Mouse (Mus musculus): ENCODE measurements around the gene Slc24a3.

The Slc24a3 gene

DNA sequence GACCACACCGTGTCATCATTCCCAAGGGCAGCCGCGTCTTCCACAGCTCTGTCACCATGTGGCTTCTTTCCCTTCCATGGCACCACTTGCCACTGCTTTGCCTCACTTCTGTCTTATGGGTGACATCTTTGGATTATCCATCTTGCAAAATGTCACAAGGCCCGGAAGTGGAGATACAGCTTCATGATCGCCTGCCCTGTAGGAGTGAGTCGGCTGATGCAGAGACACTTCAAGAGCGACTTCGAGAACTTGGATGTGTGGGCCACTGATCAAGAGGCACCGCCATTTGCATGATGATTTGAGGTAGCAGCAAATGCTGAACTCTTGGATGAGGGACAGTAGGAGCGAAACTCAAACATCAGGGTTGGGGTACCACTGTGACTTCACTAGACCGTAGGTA lies 46.0 kb downstream of the Slc24a3 start:
- no peak for DNase-seq

- no peak for DNase-seq
These were observed 46.7 kb downstream of the Slc24a3 start for GRCm38 (mm10) chr2:145214086-145214831.

DNA sequence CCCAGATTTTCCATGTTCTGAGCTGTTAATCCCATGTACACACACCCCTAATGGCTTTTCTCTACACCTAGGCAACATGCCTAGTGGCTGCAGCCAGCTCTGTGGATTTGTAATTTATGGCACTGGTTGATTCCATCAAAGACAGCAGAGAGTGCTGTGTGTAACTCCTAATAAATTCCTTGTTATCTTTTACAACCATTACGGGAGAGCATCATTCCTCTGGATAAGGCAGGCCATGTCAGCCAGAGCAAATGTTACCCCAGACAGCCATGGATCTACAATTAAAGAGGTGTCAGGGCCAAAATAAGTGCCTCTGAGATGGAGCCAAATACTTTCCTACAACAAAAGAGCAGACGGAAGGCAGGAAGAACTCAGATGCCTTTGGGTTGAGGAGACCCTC lies 49.0 kb downstream of the Slc24a3 start:
- no peak for DNase-seq

DNA sequence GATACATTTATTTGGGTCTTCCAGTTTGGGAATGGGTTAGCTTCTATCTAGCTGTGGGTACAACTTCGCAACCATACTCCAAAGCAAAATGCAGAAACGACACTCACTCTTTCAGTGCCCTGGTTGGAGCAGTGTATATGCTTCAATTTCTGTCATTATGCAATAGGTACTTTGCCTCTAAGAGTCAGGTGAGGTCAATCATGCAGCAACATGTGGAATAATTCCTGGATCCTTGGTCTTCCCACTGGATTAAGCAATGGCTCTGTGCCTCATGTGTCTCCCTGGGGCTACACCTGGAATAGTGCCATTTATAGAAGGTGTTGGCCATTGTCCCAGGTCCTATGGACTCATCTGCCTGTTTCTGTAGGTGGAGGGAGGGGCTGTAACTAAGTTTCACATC lies 49.9 kb downstream of the Slc24a3 start:
- DNase-seq = no peak

DNA sequence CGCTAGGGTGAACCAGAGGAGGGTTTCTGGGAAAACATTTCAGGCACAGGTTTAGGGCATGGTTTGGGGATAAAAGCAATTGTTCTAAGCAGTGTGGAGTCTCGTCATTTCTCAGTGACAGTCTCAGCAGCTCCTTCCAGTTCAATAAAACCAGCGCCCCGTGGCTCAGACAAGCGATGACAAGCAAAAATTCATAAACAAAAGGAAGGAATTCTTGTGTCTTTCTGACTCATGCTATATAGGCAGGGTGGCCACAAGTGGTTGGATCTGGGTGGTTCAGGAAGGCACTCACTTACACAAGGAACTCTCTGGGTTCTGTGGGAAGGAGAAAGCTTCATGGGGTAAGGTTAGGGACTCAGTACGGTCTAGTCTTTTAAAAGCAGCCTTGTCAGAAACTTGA lies 51.7 kb downstream of the Slc24a3 start:
- DNase-seq = no peak

DNA sequence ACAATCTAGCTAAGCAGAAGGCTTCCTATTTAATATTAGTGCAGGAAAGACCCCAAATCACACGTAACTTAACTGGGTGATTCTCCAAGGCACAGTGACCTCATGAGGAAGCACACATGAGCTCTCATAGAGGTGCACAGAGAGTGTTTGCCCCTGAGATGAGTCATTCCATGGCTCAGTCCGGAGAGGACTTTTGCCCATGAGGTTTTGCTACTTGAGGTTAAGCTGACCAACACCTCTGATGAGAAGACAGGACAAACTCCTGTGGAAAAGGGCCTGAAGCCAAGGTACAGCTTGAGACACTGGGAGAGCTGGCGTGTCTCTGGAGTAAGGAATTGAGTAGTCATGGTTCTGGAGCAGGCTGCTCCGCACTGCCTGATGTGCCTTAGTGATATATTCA lies 56.1 kb downstream of the Slc24a3 start:
- no peak for DNase-seq

GRCm38 (mm10) chr2:145225640-145226039 lies 58.1 kb downstream of the Slc24a3 start:
- no peak for DNase-seq

DNA sequence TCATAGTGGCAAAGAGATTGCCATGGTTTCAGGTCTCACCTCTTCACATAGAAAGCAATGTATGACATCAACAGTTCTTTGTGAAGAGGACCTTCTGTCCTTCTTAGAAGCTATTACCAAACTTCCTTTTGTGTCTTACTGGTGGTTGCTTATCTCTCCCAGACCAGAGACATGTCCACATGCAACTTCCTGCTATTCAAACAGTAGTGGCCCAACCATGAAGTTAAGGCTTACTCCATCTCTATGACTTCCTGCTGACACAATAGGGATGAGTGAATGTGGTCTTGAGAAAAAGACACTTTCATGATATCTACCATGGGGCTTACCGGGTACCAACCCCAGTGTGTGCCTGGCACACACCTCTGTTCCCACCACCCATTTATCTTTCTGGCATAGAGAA lies 58.5 kb downstream of the Slc24a3 start:
- no peak for DNase-seq

DNA sequence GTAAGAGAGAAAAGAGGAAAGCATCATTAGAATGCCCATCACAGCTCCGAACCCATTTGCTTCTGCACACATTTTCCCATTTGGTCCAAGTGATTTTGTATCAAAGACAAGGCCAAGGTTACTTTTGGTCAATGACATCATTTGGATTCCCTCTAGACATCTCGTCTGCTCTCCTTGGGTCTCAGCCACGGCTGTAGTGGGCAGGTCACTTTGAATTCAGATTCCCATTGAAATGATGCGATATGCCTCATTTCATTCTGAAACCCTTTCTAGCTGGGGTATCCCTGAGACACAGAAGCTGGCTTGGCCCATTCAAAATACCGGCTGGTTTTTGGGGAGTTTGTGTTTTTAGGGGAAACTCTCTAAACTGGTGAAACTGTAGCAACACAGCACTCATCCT lies 59.8 kb downstream of the Slc24a3 start:
- no peak for DNase-seq

DNA sequence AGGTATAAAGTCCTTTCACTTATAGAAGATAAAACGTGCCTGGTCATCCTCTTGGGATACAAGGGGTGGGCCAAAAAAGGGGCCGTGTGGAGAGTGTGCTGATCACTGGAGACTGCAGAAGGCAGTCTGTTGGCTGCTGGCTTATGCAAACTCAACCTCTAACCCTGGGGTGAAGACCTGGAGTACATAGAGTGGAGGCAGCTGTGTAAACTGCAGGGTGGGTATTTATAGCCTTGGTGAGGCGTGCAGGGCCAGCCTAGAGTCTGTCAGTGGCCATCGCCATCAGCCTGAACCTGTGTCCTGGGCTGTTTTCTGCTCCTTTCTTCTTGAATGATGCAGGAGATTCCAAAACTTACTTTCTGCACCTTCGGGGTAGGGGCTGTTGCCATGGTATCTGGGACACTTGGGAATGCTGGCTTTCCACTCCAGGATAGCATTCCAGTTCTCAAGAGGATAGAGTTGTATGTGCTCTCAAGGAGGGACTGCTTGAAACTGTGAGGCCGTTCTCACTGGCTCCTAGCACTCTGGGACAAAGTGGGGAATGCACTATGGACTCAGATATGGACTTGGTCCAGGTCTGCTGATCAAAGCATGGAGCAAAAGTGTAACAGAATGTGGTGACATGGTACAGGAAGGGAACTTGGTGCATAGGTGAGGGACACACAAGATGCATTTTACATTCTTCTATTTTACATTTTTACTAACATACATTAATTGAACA lies 65.4 kb downstream of the Slc24a3 start:
- peak; percentile 50 for DNase-seq

- DNase-seq = peak; percentile 53
These were observed 66.2 kb downstream of the Slc24a3 start for GRCm38 (mm10) chr2:145233547-145234398.

DNA sequence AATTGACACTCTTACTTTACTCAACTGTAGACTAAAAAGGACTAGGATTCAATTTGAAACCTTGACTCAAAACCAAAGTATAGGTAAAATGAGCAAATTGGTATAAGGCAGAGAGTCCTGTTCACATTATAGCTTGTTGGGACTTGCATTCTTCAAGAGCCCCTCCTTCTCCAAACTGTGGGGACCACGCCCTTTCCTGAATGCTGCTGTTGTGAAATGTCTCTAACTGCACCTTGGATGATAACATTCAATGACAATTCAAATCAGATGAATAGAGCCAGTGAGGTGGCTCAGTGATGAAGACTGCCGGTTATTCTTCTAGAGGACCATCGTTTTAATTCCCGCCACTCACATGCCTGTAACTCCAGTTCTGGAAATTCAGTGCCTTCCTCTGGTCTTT lies 78.8 kb downstream of the Slc24a3 start:
- DNase-seq = no peak

DNA sequence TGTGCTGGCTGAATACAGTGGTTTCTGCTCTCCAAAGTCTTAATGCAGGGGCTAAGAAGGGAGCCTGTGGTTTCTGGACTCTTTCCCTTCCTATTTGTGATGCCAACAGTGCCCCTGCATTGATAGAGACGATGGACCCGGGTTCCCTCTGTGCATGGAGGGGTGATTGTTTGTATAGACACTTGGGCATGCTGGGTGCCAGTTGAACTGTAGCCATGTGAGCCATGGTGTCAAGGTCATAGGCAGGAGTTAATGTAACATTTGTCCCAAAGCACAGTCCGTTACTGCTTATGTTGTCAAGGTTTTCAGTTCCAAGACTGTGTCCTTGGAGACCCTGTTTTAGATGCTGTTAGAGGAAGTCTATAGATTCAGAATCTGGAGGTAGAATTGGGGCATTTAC lies 80.6 kb downstream of the Slc24a3 start:
- no peak for DNase-seq

GRCm38 (mm10) chr2:145257332-145257731 lies 89.8 kb downstream of the Slc24a3 start:
- peak; percentile 61 for DNase-seq

GRCm38 (mm10) chr2:145257855-145258254 lies 90.3 kb downstream of the Slc24a3 start:
- DNase-seq = no peak

- DNase-seq = no peak
These were observed 93.0 kb downstream of the Slc24a3 start for GRCm38 (mm10) chr2:145260574-145260973.

GRCm38 (mm10) chr2:145262153-145262552 lies 94.6 kb downstream of the Slc24a3 start:
- DNase-seq = no peak

- DNase-seq = no peak
These were observed 99.2 kb downstream of the Slc24a3 start for GRCm38 (mm10) chr2:145266723-145267122.

- no peak for DNase-seq
These were observed 101.4 kb downstream of the Slc24a3 start for GRCm38 (mm10) chr2:145268971-145269370.

- no peak for DNase-seq
These were observed 101.9 kb downstream of the Slc24a3 start for GRCm38 (mm10) chr2:145269410-145269809.

- no peak for DNase-seq
These were observed 106.6 kb downstream of the Slc24a3 start for GRCm38 (mm10) chr2:145274016-145274677.

DNA sequence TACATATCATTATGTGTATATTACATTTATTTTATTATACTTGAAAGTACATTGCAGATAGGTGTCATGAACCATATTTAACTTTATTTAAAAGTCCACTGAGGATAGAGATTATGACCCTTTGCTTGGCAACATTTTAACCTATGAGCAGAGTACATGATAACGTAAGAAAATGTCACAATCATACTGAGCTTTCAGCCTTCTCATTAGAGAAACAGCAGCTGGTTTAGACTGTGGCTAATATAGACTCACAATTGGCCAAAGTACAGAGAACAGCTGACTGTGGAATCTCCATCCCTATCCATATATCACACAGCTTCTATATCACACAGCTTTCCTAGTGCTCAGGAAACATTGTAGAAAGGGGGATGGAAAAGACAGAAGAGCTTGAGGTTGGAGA lies 111.8 kb downstream of the Slc24a3 start:
- no peak for DNase-seq

GRCm38 (mm10) chr2:145283746-145284145 lies 116.2 kb downstream of the Slc24a3 start:
- DNase-seq = peak; percentile 21
